28 mouse cellular contexts compared by ENCODE assay signal in genomic region chr14:7934166-7934565, GRCm38 (mm10). TPM values are rescaled to one million over a fixed set of nuclear protein-coding genes. Genes with fewer than 3 reads are reported as not detected.
DNase-seq lines count a peak whose midpoint lies in the region; ATAC-seq and TF ChIP-seq lines count a peak whose summit lies in the region.
"Had no signal": no experiment of that assay in that cellular context is flagged by ENCODE, and none has a peak within 500 bp of the region (broad histone marks: within the 10 kb centered on the region; RNA-seq: fewer than 3 reads in every experiment).

No protein-coding gene starts in this region.

- ATAC-seq in liver, postnatal 0 days: no peak
- ATAC-seq in liver, embryonic 12.5 days: no peak
- ATAC-seq in embryonic facial prominence, embryonic 15.5 days (ENCODE audit: insufficient number of reproducible peaks, low FRiP score, low TSS enrichment, low read depth): 0 out of 2 replicates have a peak, but pooled peaks have one; percentile 30
- ATAC-seq in monocyte, adult 5-6 weeks (replicated peaks; ENCODE audit: insufficient number of reproducible peaks, low FRiP score, low TSS enrichment, poor library complexity, severe bottlenecking): 0 out of 2 replicates have a peak, but pooled peaks have one; percentile 32
- ATAC-seq: CD4-positive, CD25-positive, alpha-beta regulatory T cell, adult 4 months; forebrain, embryonic 13.5 days; intestine, postnatal 0 days; midbrain, embryonic 13.5 days had no signal

- 0 out of 2 replicates have a peak overlapping the region, but pooled peaks have one; percentile 23 for H3K4me2 ChIP-seq in liver, postnatal 0 days (ENCODE audit: low read depth, low read length)
- no peak overlapping the region for H3K4me2 ChIP-seq in liver, embryonic 12.5 days
- H3K4me2 ChIP-seq in embryonic facial prominence, embryonic 15.5 days (replicated peaks): no peak overlapping the region
- H3K4me2 ChIP-seq: forebrain, embryonic 13.5 days; heart, embryonic 12.5 days; hindbrain, embryonic 12.5 days; midbrain, embryonic 13.5 days; neural tube, embryonic 13.5 days had no signal

- WGBS in liver, postnatal 0 days (ENCODE audit: insufficient replicate concordance): 56% methylated on average over 7 of the region's 7 CpGs
- 68% methylated on average over 7 of the region's 7 CpGs for WGBS in liver, embryonic 12.5 days (ENCODE audit: insufficient replicate concordance)
- WGBS in embryonic facial prominence, embryonic 15.5 days: 72% methylated on average over 7 of the region's 7 CpGs

- no peak for TF ChIP-seq EP300 in liver, postnatal 0 days (IDR thresholded peaks at IDR 0.05; ENCODE audit: low read depth)

- no peak overlapping the region for H3K27ac ChIP-seq in liver, postnatal 0 days (ENCODE audit: low read depth)
- no peak overlapping the region for H3K27ac ChIP-seq in liver, embryonic 12.5 days
- H3K27ac ChIP-seq in embryonic facial prominence, embryonic 15.5 days (replicated peaks): no peak overlapping the region
- H3K27ac ChIP-seq: forebrain, embryonic 13.5 days; hindbrain, embryonic 12.5 days; midbrain, embryonic 13.5 days; neural tube, embryonic 13.5 days had no signal

- TF ChIP-seq CTCF in liver, postnatal 0 days (IDR thresholded peaks at IDR 0.05; ENCODE audit: low read depth): no peak

- H3K36me3 ChIP-seq in liver, postnatal 0 days (replicated peaks; ENCODE audit: insufficient read depth, low read length): peaks cover 31% of the 10 kb centered on the region
- peaks cover 41% of the 10 kb centered on the region for H3K36me3 ChIP-seq in liver, embryonic 12.5 days
- peaks cover 63% of the 10 kb centered on the region for H3K36me3 ChIP-seq in embryonic facial prominence, embryonic 15.5 days

- H3K4me3 ChIP-seq in liver, postnatal 0 days (ENCODE audit: low read depth, low read length): no peak overlapping the region
- no peak overlapping the region for H3K4me3 ChIP-seq in liver, embryonic 12.5 days
- no peak overlapping the region for H3K4me3 ChIP-seq in embryonic facial prominence, embryonic 15.5 days (replicated peaks)
- H3K4me3 ChIP-seq: erythroblast, embryonic 14.5 days; forebrain, embryonic 13.5 days; heart, embryonic 12.5 days; hindbrain, embryonic 12.5 days; megakaryocyte, embryonic 14.5 days; midbrain, embryonic 13.5 days; neural tube, embryonic 13.5 days had no signal

- H3K27me3 ChIP-seq in liver, postnatal 0 days (ENCODE audit: insufficient read depth, low read length): no peaks in the 10 kb centered on the region
- no peaks in the 10 kb centered on the region for H3K27me3 ChIP-seq in liver, embryonic 12.5 days (replicated peaks)
- H3K27me3 ChIP-seq in embryonic facial prominence, embryonic 15.5 days: no peaks in the 10 kb centered on the region
- H3K27me3 ChIP-seq: forebrain, embryonic 13.5 days; heart, embryonic 12.5 days; hindbrain, embryonic 12.5 days; megakaryocyte, embryonic 14.5 days; midbrain, embryonic 13.5 days; neural tube, embryonic 13.5 days had no signal

- no peaks in the 10 kb centered on the region for H3K9me3 ChIP-seq in liver, postnatal 0 days (ENCODE audit: low read length)
- no peaks in the 10 kb centered on the region for H3K9me3 ChIP-seq in liver, embryonic 12.5 days (replicated peaks)
- no peaks in the 10 kb centered on the region for H3K9me3 ChIP-seq in embryonic facial prominence, embryonic 15.5 days (replicated peaks)
- H3K9me3 ChIP-seq: forebrain, embryonic 13.5 days; heart, embryonic 12.5 days; hindbrain, embryonic 12.5 days; megakaryocyte, embryonic 14.5 days; midbrain, embryonic 13.5 days; neural tube, embryonic 13.5 days had no signal

- no peak for DNase-seq in liver, postnatal 0 days
- peak; percentile 51 for DNase-seq in Muller cell, postnatal 12 days (ENCODE audit: inconsistent ontology term)
- DNase-seq in layer of hippocampus, adult 11-12 months (ENCODE audit: low spot score): no peak
- DNase-seq in natural killer cell, adult 2 months (ENCODE audit: low spot score in 2 of 2): no peak
- DNase-seq: adrenal gland, adult 8-10 months; cerebellum, adult 9-10 months; gastrocnemius, postnatal 10 days; heart, adult 18-20 months; heart, postnatal 10 days; liver; lung, postnatal 14 days; right cerebral cortex, postnatal 14 days had no signal

- H3K4me1 ChIP-seq in liver, postnatal 0 days (ENCODE audit: insufficient read depth): peaks cover 2% of the 10 kb centered on the region; the same call in 1 of the 2 replicates
- H3K4me1 ChIP-seq in liver, embryonic 12.5 days: peaks cover 24% of the 10 kb centered on the region
- H3K4me1 ChIP-seq in embryonic facial prominence, embryonic 15.5 days: peaks cover 17% of the 10 kb centered on the region; the same call in 1 of the 2 replicates

- no peak overlapping the region for H3K9ac ChIP-seq in liver, postnatal 0 days (replicated peaks)
- H3K9ac ChIP-seq in liver, embryonic 12.5 days: no peak overlapping the region
- no peak overlapping the region for H3K9ac ChIP-seq in embryonic facial prominence, embryonic 15.5 days
- H3K9ac ChIP-seq: forebrain, embryonic 13.5 days; heart, embryonic 12.5 days; hindbrain, embryonic 12.5 days; midbrain, embryonic 13.5 days; neural tube, embryonic 13.5 days had no signal

RNA-seq across cellular contexts. Expression of gene Gm45521, which starts 22.9 kb away (rescaled TPM):
- polyA plus RNA-seq in liver, postnatal 0 days (2015; fragmentation: Nextera tagmentation; extraction: Ambion mirVana): not detected in 2 replicates
- polyA plus RNA-seq in liver, embryonic 12.5 days (2016; fragmentation: Nextera tagmentation; extraction: Ambion mirVana): not detected in 2 replicates
- polyA plus RNA-seq in embryonic facial prominence, embryonic 15.5 days (2015; fragmentation: Nextera tagmentation; extraction: Ambion mirVana): not detected in 2 replicates
- total RNA-seq in monocyte, adult 5-6 weeks (2017): not detected in 3 replicates
- total RNA-seq: adrenal gland, adult 8-10 months; gastrocnemius, postnatal 10 days; heart, adult 18-20 months; heart, postnatal 10 days; left cerebral cortex, postnatal 36 days had no signal
- polyA plus RNA-seq: CD4-positive, CD25-positive, alpha-beta regulatory T cell, adult 4 months; erythroblast, embryonic 14.5 days; forebrain, embryonic 13.5 days; heart, embryonic 12.5 days; intestine, postnatal 0 days; kidney, embryonic 14.5 days; liver, embryonic 16.5 days; urinary bladder, adult 2 months had no signal

Comparison
In these comparisons a context has a peak if more than half of its experiments do, and no peak if none do; other contexts are left out.
1. ATAC-seq: peak in embryonic facial prominence, embryonic 15.5 days (single experiment) and monocyte, adult 5-6 weeks (single experiment); none in liver, postnatal 0 days (single experiment) and liver, embryonic 12.5 days (single experiment).